Comparison of ENCODE assay signal across 8 mouse cellular contexts in genomic region chr11:58307411-58308080, GRCm38 (mm10). TPM values are rescaled to one million over a fixed set of nuclear protein-coding genes. Genes with fewer than 3 reads are reported as not detected.
DNase-seq lines count a peak whose midpoint lies in the region; TF ChIP-seq lines count a peak whose summit lies in the region.

No protein-coding gene starts in this region.

- H3K27me3 ChIP-seq in E14TG2a.4 (ENCODE audit: insufficient read depth, low read length), result no peaks in the 10 kb centered on the region
- no peaks in the 10 kb centered on the region for H3K27me3 ChIP-seq in forebrain, embryonic 10.5 days (ENCODE audit: poor library complexity, severe bottlenecking)

- H3K4me3 ChIP-seq in E14TG2a.4 (replicated peaks; ENCODE audit: low read length), result peak overlapping the region; percentile 84
- peak overlapping the region; percentile 65 for H3K4me3 ChIP-seq in forebrain, embryonic 10.5 days

- DNase-seq in brain, adult 2 months (ENCODE audit: low read depth, low spot score), result peak; percentile 76
- DNase-seq in forebrain, embryonic 10.5 days (ENCODE audit: extremely low spot score, low spot score), result peak; percentile 71
- DNase-seq in heart, postnatal 10 days, result peak; percentile 64 to 66
- peak; percentile 65 to 76 for DNase-seq in kidney, postnatal 36 days
- peak; percentile 71 for DNase-seq in lung, postnatal 10 days
- DNase-seq in ovary, postnatal 14 days (ENCODE audit: low spot score), result peak; percentile 52
- peak; percentile 58 to 65 for DNase-seq in thymus, postnatal 36 days

- H3K27ac ChIP-seq in forebrain, embryonic 10.5 days, result peak overlapping the region; percentile 90

- H3K9me3 ChIP-seq in E14TG2a.4 (ENCODE audit: low read length), result no peaks in the 10 kb centered on the region
- H3K9me3 ChIP-seq in forebrain, embryonic 10.5 days, result no peaks in the 10 kb centered on the region

- H3K36me3 ChIP-seq in E14TG2a.4 (ENCODE audit: insufficient read depth, low read length), result peaks cover 40% of the 10 kb centered on the region
- H3K36me3 ChIP-seq in forebrain, embryonic 10.5 days (replicated peaks), result peaks cover 35% of the 10 kb centered on the region

- intact Hi-C loops in heart, postnatal 10 days (cut with DNase I), result no loop called here

- peaks cover 19% of the 10 kb centered on the region for H3K4me1 ChIP-seq in E14TG2a.4 (replicated peaks; ENCODE audit: low read depth, low read length)
- peaks cover 28% of the 10 kb centered on the region for H3K4me1 ChIP-seq in forebrain, embryonic 10.5 days

- TF ChIP-seq CTCF in E14TG2a.4 (conservative IDR thresholded peaks at IDR 0.05; ENCODE audit: low read length), result peak; percentile 12; the same call in 1 of the 2 replicates

- WGBS in forebrain, embryonic 10.5 days, result under 1% methylated on average over 42 of the region's 42 CpGs

RNA-seq across cellular contexts. Expression of gene Zfp692, which starts 0.7 kb away (rescaled TPM):
- 27.1 and 30.9 TPM in 2 replicates for polyA plus RNA-seq in forebrain, embryonic 10.5 days (2016; fragmentation: Nextera tagmentation; extraction: Ambion mirVana)
- total RNA-seq in heart, postnatal 10 days (2021), result 1 to 10 TPM; 4.5 TPM

RNA-seq across cellular contexts. Expression of gene Zfp672, which starts 22.6 kb away (rescaled TPM):
- polyA plus RNA-seq in forebrain, embryonic 10.5 days (2016; fragmentation: Nextera tagmentation; extraction: Ambion mirVana), result 23.9 and 24.1 TPM in 2 replicates
- 10 to 100 TPM; 48.5 to 51.4 TPM for total RNA-seq in heart, postnatal 10 days (2021)

RNA-seq across cellular contexts. Expression of gene Sh3bp5l, which starts 23.0 kb away (rescaled TPM):
- 39.8 and 40.9 TPM in 2 replicates for polyA plus RNA-seq in forebrain, embryonic 10.5 days (2016; fragmentation: Nextera tagmentation; extraction: Ambion mirVana)
- 10 to 100 TPM; 44.3 to 44.8 TPM for total RNA-seq in heart, postnatal 10 days (2021)

RNA-seq across cellular contexts. Expression of gene 4930438A08Rik, which starts 32.9 kb away (rescaled TPM):
- polyA plus RNA-seq in forebrain, embryonic 10.5 days (2016; fragmentation: Nextera tagmentation; extraction: Ambion mirVana), result not detected in 2 replicates
- not detected for total RNA-seq in heart, postnatal 10 days (2021)

Comparison
In these comparisons a context has a peak if more than half of its experiments do, and no peak if none do; other contexts are left out.
1. Peak in every context shown above with its lines: DNase-seq, H3K4me3 ChIP-seq and H3K27ac ChIP-seq.